Mouse (Mus musculus) hindbrain, embryonic 16.5 days (tissue): ENCODE results near the gene Cmss1. TPM values are rescaled to one million over a fixed set of nuclear protein-coding genes. Genes with fewer than 3 reads are reported as not detected.

ENCODE experiments used
- ATAC-seq: fragments of 200-750 bp; cut with Nextera tagmentation; 2 replicates; pipeline ENCODE4 v1.8.0; 2017; ENCODE audit warnings: moderate TSS enrichment, moderate library complexity
- H3K27ac ChIP-seq: fragments of 300-500 bp; sonication (generic); 2 replicates; pipeline ENCODE4 v1.5.1; 2014; ENCODE audit warnings: low read depth, mild to moderate bottlenecking, control low read depth, low read length, moderate library complexity
- H3K27me3 ChIP-seq: fragments of 300-500 bp; sonication (generic); replicated peaks from 2 replicates; pipeline ENCODE4 v1.6.1; 2014; ENCODE audit warnings: low read length; ENCODE audit not compliant: control insufficient read depth, insufficient read depth
- H3K36me3 ChIP-seq: fragments of 300-500 bp; sonication (generic); 2 replicates; pipeline ENCODE4 v1.6.1; 2014; ENCODE audit warnings: mild to moderate bottlenecking, low read length, moderate library complexity, mixed read lengths; ENCODE audit not compliant: control insufficient read depth, insufficient read depth
- H3K4me1 ChIP-seq: fragments of 300-500 bp; sonication (generic); 2 replicates; pipeline ENCODE4 v1.6.1; 2014; ENCODE audit warnings: low read depth, low read length; ENCODE audit not compliant: control insufficient read depth, insufficient read depth
- H3K4me2 ChIP-seq: fragments of 300-500 bp; sonication (generic); 2 replicates; pipeline ENCODE4 v1.6.1; 2014; ENCODE audit warnings: mild to moderate bottlenecking, low read length, control low read depth, moderate library complexity
- H3K4me3 ChIP-seq: fragments of 300-500 bp; sonication (generic); 2 replicates; pipeline ENCODE4 v1.5.1; 2014; ENCODE audit warnings: mild to moderate bottlenecking, low read length, control low read depth, moderate library complexity
- H3K9ac ChIP-seq: fragments of 300-500 bp; sonication (generic); 2 replicates; pipeline ENCODE4 v1.6.1; 2014; ENCODE audit warnings: low read depth, mild to moderate bottlenecking, control low read depth, low read length, moderate library complexity
- H3K9me3 ChIP-seq: fragments of 300-500 bp; sonication (generic); 2 replicates; pipeline ENCODE4 v1.6.1; 2014; ENCODE audit warnings: mild to moderate bottlenecking, low read length, moderate library complexity; ENCODE audit not compliant: control insufficient read depth
- WGBS: fragments of 180-500 bp; shearing (Covaris S2); extraction: QIAGEN DNeasy Blood & Tissue Kit; methylation state at CpG from one replicate; pipeline ENCODE4 v1.1.7; 2014; 5-methylcytosine and 5-hydroxymethylcytosine counted together
- polyA plus RNA-seq: library from polyadenylated mRNA; unstranded; fragments of >200 nt; fragmentation: Nextera tagmentation; extraction: Ambion mirVana; gene quantifications from 2 replicates; pipeline ENCODE4 v1.2.1, GENCODE M21; 2015

Gene Cmss1
- polyA plus RNA-seq, 1 experiment from 2014 or later: 38.4 TPM

GRCm38 (mm10) chr16:57534365-57534764 is 72.3 kb downstream of the Cmss1 start:
- 92% methylated on average over 1 of the region's 1 CpGs for WGBS
- no peaks in the 10 kb centered on the region for H3K4me1 ChIP-seq
- H3K9me3 ChIP-seq: no peaks in the 10 kb centered on the region
- H3K4me3 ChIP-seq: no peak overlapping the region
- no peak overlapping the region for H3K9ac ChIP-seq
- no peaks in the 10 kb centered on the region for H3K36me3 ChIP-seq
- no peaks in the 10 kb centered on the region for H3K27me3 ChIP-seq
- no peak overlapping the region for H3K4me2 ChIP-seq
- H3K27ac ChIP-seq: no peak overlapping the region
- no peak for ATAC-seq

DNA sequence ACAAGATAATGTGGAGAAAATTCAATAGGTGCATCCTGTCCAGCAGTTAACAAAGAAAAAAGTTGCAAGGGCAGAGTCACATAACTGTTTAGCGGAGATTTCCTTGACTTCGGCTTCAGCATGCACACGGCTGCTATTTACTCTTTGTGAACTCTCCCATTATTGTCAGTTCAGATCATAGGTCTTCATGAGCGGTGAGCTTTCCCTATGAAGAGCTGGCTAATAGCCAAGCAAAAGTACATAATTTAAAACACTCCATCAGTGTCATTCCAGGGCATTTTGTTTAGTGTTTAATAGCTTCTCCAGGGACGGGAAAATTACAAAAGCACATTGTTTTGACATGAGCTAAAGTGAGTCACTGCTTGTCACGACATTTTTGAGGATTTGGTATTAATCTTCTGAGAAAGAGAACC is 74.6 kb downstream of the Cmss1 start:
- Histone ChIP-seq H3K27ac (no peak overlapping the region), H3K9ac (no peak overlapping the region), H3K36me3 (no peaks in the 10 kb centered on the region), H3K27me3 (no peaks in the 10 kb centered on the region), H3K9me3 (no peaks in the 10 kb centered on the region), H3K4me1 (no peaks in the 10 kb centered on the region), H3K4me2 (no peak overlapping the region), H3K4me3 (no peak overlapping the region)
- no peak for ATAC-seq
- WGBS: 25% methylated on average over 6 of the region's 6 CpGs

DNA sequence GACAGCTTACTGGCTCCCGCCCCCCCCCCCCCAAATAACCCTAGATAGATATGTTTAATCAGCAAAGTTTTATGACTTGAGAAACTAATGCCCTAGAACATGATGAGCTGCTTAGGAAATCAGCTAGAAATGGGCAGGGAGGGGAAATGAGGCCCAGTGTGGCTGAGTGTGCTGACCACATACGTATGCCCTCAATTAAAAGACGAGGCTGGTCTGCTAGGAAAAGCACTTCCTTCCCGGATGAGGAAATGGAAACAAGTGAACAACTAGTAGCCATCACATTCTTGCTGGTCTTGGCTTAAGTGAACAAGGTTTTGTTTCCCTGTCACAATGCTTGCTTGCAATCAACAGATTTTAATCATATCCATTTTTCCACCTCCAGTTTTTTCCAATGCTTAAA is 76.1 kb downstream of the Cmss1 start:
- Histone ChIP-seq H3K27ac (no peak overlapping the region), H3K4me2 (no peak overlapping the region), H3K9ac (no peak overlapping the region), H3K9me3 (no peaks in the 10 kb centered on the region), H3K27me3 (no peaks in the 10 kb centered on the region), H3K36me3 (no peaks in the 10 kb centered on the region), H3K4me1 (no peaks in the 10 kb centered on the region), H3K4me3 (no peak overlapping the region)
- no peak for ATAC-seq
- WGBS: 83% methylated on average over 4 of the region's 4 CpGs

DNA sequence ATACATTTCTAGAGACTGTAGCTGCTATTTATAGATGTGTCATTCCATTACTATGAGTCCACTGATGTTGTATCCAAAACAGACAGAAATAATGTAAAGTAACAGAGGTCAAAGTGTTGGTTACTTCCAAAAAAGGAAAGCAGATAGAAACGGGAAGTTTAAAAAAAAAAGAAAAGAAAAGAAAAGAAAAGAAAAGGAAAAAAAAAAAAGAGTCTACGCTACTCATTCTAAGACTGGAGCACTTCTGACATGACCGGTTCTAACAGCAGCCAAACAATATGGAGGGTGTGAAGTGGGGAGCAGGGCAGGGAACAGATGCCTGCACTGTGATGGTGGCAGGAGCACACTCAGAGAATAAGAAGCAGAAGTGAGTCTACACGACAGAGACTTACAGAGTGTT is 78.2 kb downstream of the Cmss1 start:
- Histone ChIP-seq H3K4me3 (no peak overlapping the region), H3K27ac (no peak overlapping the region), H3K9me3 (no peaks in the 10 kb centered on the region), H3K36me3 (no peaks in the 10 kb centered on the region), H3K4me2 (no peak overlapping the region), H3K27me3 (no peaks in the 10 kb centered on the region), H3K4me1 (no peaks in the 10 kb centered on the region), H3K9ac (no peak overlapping the region)
- WGBS: 69% methylated on average over 4 of the region's 4 CpGs
- ATAC-seq: no peak

- H3K36me3 ChIP-seq: no peaks in the 10 kb centered on the region
- no peak overlapping the region for H3K4me3 ChIP-seq
- 95% methylated on average over 7 of the region's 7 CpGs for WGBS
- H3K27ac ChIP-seq: no peak overlapping the region
- no peak for ATAC-seq
- H3K9ac ChIP-seq: no peak overlapping the region
- no peak overlapping the region for H3K4me2 ChIP-seq
- no peaks in the 10 kb centered on the region for H3K27me3 ChIP-seq
- no peaks in the 10 kb centered on the region for H3K4me1 ChIP-seq
- H3K9me3 ChIP-seq: no peaks in the 10 kb centered on the region
Measured at GRCm38 (mm10) chr16:57526893-57527292, 79.8 kb downstream of the Cmss1 start.

GRCm38 (mm10) chr16:57525476-57525875 is 81.2 kb downstream of the Cmss1 start:
- H3K4me3 ChIP-seq: no peak overlapping the region
- H3K4me2 ChIP-seq: no peak overlapping the region
- WGBS: 60% methylated on average over 4 of the region's 4 CpGs
- no peak for ATAC-seq
- H3K27me3 ChIP-seq: no peaks in the 10 kb centered on the region
- H3K36me3 ChIP-seq: no peaks in the 10 kb centered on the region
- no peaks in the 10 kb centered on the region for H3K9me3 ChIP-seq
- H3K27ac ChIP-seq: no peak overlapping the region
- H3K4me1 ChIP-seq: no peaks in the 10 kb centered on the region
- H3K9ac ChIP-seq: no peak overlapping the region

- H3K9ac ChIP-seq: no peak overlapping the region
- H3K4me3 ChIP-seq: no peak overlapping the region
- no peaks in the 10 kb centered on the region for H3K4me1 ChIP-seq
- H3K36me3 ChIP-seq: no peaks in the 10 kb centered on the region
- no peak overlapping the region for H3K4me2 ChIP-seq
- ATAC-seq: no peak
- H3K9me3 ChIP-seq: no peaks in the 10 kb centered on the region
- 88% methylated on average over 5 of the region's 5 CpGs for WGBS
- H3K27me3 ChIP-seq: no peaks in the 10 kb centered on the region
- no peak overlapping the region for H3K27ac ChIP-seq
Measured at GRCm38 (mm10) chr16:57525046-57525445, 81.6 kb downstream of the Cmss1 start.

- Histone ChIP-seq H3K4me3 (no peak overlapping the region), H3K4me2 (no peak overlapping the region), H3K4me1 (no peaks in the 10 kb centered on the region), H3K27me3 (no peaks in the 10 kb centered on the region), H3K27ac (no peak overlapping the region), H3K9ac (no peak overlapping the region), H3K36me3 (no peaks in the 10 kb centered on the region), H3K9me3 (no peaks in the 10 kb centered on the region)
- 82% methylated on average over 10 of the region's 10 CpGs for WGBS
- ATAC-seq: no peak
Measured at GRCm38 (mm10) chr16:57515636-57516035, 91.0 kb downstream of the Cmss1 start.

DNA sequence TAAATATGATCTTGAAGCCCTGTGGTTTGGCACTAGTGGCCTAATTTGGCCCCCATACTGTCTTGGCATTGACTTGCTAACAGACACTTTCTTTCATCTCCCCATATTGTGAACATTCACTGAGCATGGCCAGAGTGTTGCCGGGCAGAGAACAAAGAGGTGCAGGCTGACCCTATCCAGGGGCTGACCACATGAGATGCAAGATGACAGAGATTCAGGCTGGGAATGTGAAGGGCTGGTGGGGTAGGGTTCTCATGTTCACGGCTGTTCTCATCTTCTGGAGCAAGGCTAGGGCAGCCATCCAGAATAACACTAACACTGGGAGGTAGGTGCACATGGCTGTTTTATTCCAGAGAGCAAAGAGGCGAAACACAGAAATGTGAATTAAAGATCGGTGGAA is 92.3 kb downstream of the Cmss1 start:
- no peak overlapping the region for H3K4me2 ChIP-seq
- no peaks in the 10 kb centered on the region for H3K4me1 ChIP-seq
- no peaks in the 10 kb centered on the region for H3K36me3 ChIP-seq
- no peaks in the 10 kb centered on the region for H3K27me3 ChIP-seq
- no peak overlapping the region for H3K9ac ChIP-seq
- H3K4me3 ChIP-seq: no peak overlapping the region
- 54% methylated on average over 4 of the region's 4 CpGs for WGBS
- no peak for ATAC-seq
- no peak overlapping the region for H3K27ac ChIP-seq
- no peaks in the 10 kb centered on the region for H3K9me3 ChIP-seq

GRCm38 (mm10) chr16:57513562-57513961 is 93.1 kb downstream of the Cmss1 start:
- ATAC-seq: no peak
- H3K27me3 ChIP-seq: no peaks in the 10 kb centered on the region
- 92% methylated on average over 7 of the region's 7 CpGs for WGBS
- H3K4me2 ChIP-seq: no peak overlapping the region
- H3K27ac ChIP-seq: no peak overlapping the region
- no peak overlapping the region for H3K4me3 ChIP-seq
- no peaks in the 10 kb centered on the region for H3K36me3 ChIP-seq
- no peaks in the 10 kb centered on the region for H3K4me1 ChIP-seq
- H3K9me3 ChIP-seq: no peaks in the 10 kb centered on the region
- no peak overlapping the region for H3K9ac ChIP-seq
